Mouse (Mus musculus) limb, embryonic 10.5 days (tissue): ENCODE results near the gene Fthl17e. TPM values are rescaled to one million over a fixed set of nuclear protein-coding genes. Genes with fewer than 3 reads are reported as not detected.
A peak's percentile ranks its signal among the peaks of the same experiment; 100 is the strongest.
"Not testable (repeated sequence)": the region's sequence is repeated elsewhere in the genome, so short reads cannot be mapped to it uniquely, and the experiment has no call there.

ENCODE experiments used
- DNase-seq: peaks from one replicate; pipeline ENCODE4 v3.0.0-alpha.2; 2017; ENCODE audit warnings: low spot score
- H3K27ac ChIP-seq: fragments of 300-500 bp; sonication (generic); 2 replicates; pipeline ENCODE4 v1.5.1; 2016; ENCODE audit warnings: mild to moderate bottlenecking
- H3K27me3 ChIP-seq: fragments of 300-500 bp; sonication (generic); 2 replicates; pipeline ENCODE4 v1.6.1; 2016; ENCODE audit warnings: low read depth, mild to moderate bottlenecking; ENCODE audit not compliant: poor library complexity, severe bottlenecking
- H3K36me3 ChIP-seq: fragments of 300-500 bp; sonication (generic); 2 replicates; pipeline ENCODE4 v1.6.1; 2016; ENCODE audit warnings: mild to moderate bottlenecking, moderate library complexity
- H3K4me1 ChIP-seq: fragments of 300-500 bp; sonication (generic); 2 replicates; pipeline ENCODE4 v1.6.1; 2016
- H3K4me3 ChIP-seq: fragments of 300-500 bp; sonication (generic); 2 replicates; pipeline ENCODE4 v1.5.1; 2016; ENCODE audit warnings: mild to moderate bottlenecking, moderate library complexity
- H3K9me3 ChIP-seq: fragments of 300-500 bp; sonication (generic); replicated peaks from 2 replicates; pipeline ENCODE4 v1.6.1; 2016; ENCODE audit warnings: mild to moderate bottlenecking
- WGBS: fragments of 180-500 bp; shearing (Covaris S2); methylation state at CpG from one replicate; pipeline ENCODE4 v1.1.7; 2016; 5-methylcytosine and 5-hydroxymethylcytosine counted together
- polyA plus RNA-seq: library from polyadenylated mRNA; unstranded; fragments of >200 nt; fragmentation: Nextera tagmentation; extraction: Ambion mirVana; gene quantifications from 2 replicates; pipeline ENCODE4 v1.2.1, GENCODE M21; 2016

Fthl17e gene
- not detected in 2 replicates for polyA plus RNA-seq

GRCm38 (mm10) chrX:9033193-9033592 is at the start of gene Fthl17e:
Fthl17e (plus strand) TSS chrX:9033493.
- WGBS, result no CpG with 5 or more reads among the region's 10 CpGs
- H3K27me3 ChIP-seq, H3K4me1 ChIP-seq, DNase-seq, H3K4me3 ChIP-seq, H3K36me3 ChIP-seq, H3K27ac ChIP-seq, H3K9me3 ChIP-seq: not testable (repeated sequence)

GRCm38 (mm10) chrX:8986655-8987054 is 46.6 kb upstream of the Fthl17e start, which contains the start of gene Fthl17d:
Fthl17d (minus strand) TSS chrX:8986755.
- WGBS, result no CpG with 5 or more reads among the region's 9 CpGs
- H3K27ac ChIP-seq, H3K27me3 ChIP-seq, H3K9me3 ChIP-seq, H3K36me3 ChIP-seq, H3K4me3 ChIP-seq, H3K4me1 ChIP-seq, DNase-seq: not testable (repeated sequence)

DNA sequence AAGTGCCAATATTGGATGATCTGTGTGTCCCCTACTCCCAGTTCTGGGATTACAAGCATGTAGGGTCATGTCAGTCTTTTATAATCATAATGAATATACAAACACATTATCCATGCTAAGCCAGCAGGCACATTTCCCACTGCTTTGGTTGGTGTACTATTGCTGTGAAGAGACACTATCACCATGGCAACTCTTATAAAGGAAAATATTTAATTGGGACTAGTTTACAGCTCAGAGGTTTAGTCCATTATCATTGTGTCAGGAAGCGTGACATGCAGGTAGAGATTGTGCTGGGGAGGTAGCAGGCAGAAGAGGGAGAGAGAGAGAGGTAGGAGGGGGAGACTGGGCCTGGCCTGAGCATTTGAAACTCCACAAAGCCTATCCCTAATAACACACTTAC is 17.2 kb upstream of the Fthl17e start:
- Histone ChIP-seq H3K27me3 (no peaks in the 10 kb centered on the region), H3K36me3 (no peaks in the 10 kb centered on the region), H3K4me3 (no peak overlapping the region), H3K9me3 (no peaks in the 10 kb centered on the region), H3K4me1 (no peaks in the 10 kb centered on the region), H3K27ac (no peak overlapping the region)
- no peak for DNase-seq
- WGBS, result 92% methylated on average over 1 of the region's 1 CpGs

GRCm38 (mm10) chrX:9019481-9019880 is 13.8 kb upstream of the Fthl17e start:
- H3K4me3 ChIP-seq, result no peak overlapping the region
- WGBS, result 65% methylated on average over 10 of the region's 10 CpGs
- no peaks in the 10 kb centered on the region for H3K27me3 ChIP-seq
- H3K27ac ChIP-seq, result no peak overlapping the region
- H3K9me3 ChIP-seq, result no peaks in the 10 kb centered on the region; the same call in 1 of the 2 replicates
- H3K36me3 ChIP-seq, result no peaks in the 10 kb centered on the region
- no peak for DNase-seq
- H3K4me1 ChIP-seq, result no peaks in the 10 kb centered on the region

DNA sequence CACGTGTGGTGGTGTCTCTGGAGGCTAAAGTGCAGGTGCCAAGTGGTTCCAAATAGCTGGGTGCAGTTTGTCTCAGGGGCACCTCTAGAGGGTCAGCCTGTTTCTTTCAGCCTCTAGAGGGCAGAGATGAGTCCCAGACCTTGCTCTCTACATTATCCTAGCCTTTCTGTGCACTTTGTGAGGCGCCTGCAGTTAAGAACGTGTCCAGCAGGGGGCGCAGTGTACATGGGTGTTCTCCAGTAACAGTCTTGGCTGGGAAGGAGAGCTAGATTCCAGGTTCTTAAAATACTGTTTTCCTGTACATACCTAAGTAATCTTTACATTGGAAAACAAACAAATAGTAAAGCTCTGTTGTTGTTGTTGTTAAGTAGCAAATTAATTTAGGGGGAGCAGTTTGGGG is 8.3 kb downstream of the Fthl17e start:
- not testable (repeated sequence) for H3K27me3 ChIP-seq, H3K27ac ChIP-seq, H3K9me3 ChIP-seq, H3K36me3 ChIP-seq, DNase-seq, H3K4me1 ChIP-seq, H3K4me3 ChIP-seq
- 28% methylated on average over 3 of the region's 4 CpGs for WGBS

DNA sequence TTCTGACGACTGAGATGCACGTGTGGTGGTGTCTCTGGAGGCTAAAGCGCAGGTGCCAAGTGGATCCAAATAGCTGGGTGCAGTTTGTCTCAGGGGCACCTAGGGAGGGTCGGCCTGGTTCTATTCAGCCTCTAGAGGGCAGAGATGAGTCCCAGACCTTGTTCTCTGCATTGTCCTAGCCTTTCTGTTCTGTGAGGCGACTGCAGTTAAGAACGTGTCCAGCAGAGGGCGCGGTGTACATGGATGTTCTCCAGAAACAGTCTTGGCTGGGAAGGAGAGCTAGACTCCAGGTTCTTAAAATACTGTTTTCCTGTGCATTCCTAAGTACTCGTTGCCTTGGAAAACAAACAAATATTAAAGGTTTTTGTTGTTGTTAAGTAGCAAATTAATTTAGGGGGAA is 27.7 kb downstream of the Fthl17e start:
- H3K36me3 ChIP-seq, H3K27me3 ChIP-seq, DNase-seq, H3K4me3 ChIP-seq, H3K27ac ChIP-seq, H3K4me1 ChIP-seq, H3K9me3 ChIP-seq: not testable (repeated sequence)
- 26% methylated on average over 9 of the region's 9 CpGs for WGBS

DNA sequence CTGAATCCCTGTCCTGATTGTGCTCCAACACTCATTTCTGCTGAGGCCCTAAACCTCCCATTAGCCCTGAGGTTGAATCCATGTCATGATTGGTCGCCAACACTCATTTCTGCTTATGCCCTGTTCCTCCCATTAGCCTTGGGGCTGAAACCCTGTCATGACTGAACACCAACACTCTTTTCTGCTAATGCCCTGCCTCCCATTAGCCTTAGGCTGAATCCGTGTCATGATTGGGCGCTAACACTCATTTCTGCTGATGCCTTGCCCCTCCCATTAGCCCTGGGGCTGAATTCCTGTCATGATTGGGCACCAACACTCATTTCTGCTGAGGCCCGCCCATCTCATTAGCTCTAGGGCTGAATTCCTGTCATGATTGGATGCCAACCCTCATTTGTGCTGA is 28.8 kb downstream of the Fthl17e start:
- no peak for DNase-seq
- H3K27ac ChIP-seq, result no peak overlapping the region
- H3K4me3 ChIP-seq, result no peak overlapping the region
- H3K36me3 ChIP-seq, result no peaks in the 10 kb centered on the region
- H3K9me3 ChIP-seq, result no peaks in the 10 kb centered on the region
- no peaks in the 10 kb centered on the region for H3K27me3 ChIP-seq
- 85% methylated on average over 4 of the region's 4 CpGs for WGBS
- H3K4me1 ChIP-seq, result no peaks in the 10 kb centered on the region

- not testable (repeated sequence) for H3K4me1 ChIP-seq, H3K36me3 ChIP-seq, H3K4me3 ChIP-seq, H3K27me3 ChIP-seq, H3K9me3 ChIP-seq, DNase-seq, H3K27ac ChIP-seq
- 95% methylated on average over 11 of the region's 11 CpGs for WGBS
Measured at GRCm38 (mm10) chrX:9062715-9063114, 29.4 kb downstream of the Fthl17e start, which contains the start of gene Fthl17f. Fthl17f (plus strand) TSS chrX:9063015.

GRCm38 (mm10) chrX:9077699-9078098 is 44.4 kb downstream of the Fthl17e start:
- H3K27ac ChIP-seq, H3K36me3 ChIP-seq, H3K4me1 ChIP-seq, H3K4me3 ChIP-seq, H3K9me3 ChIP-seq, H3K27me3 ChIP-seq: not testable (repeated sequence)
- peak; percentile 31 for DNase-seq
- 13% methylated on average over 9 of the region's 10 CpGs for WGBS

Other genes with a start within 250 kb of the Fthl17e start
- gene Ssxb5, start 229.8 kb upstream of the Fthl17e start, polyA plus RNA-seq, result not detected in 2 replicates
- not detected in 2 replicates for gene Gm6592, start 189.5 kb upstream of the Fthl17e start, polyA plus RNA-seq
- gene Gm5751, start 159.2 kb upstream of the Fthl17e start, polyA plus RNA-seq, result not detected in 2 replicates
- gene B630019K06Rik, start 141.1 kb upstream of the Fthl17e start, polyA plus RNA-seq, result 3.8 and 5.7 TPM in 2 replicates
- gene Fthl17b, start 70.5 kb upstream of the Fthl17e start, polyA plus RNA-seq, result not detected in 2 replicates
- gene Fthl17c, start 56.9 kb upstream of the Fthl17e start, polyA plus RNA-seq, result not detected in 2 replicates
- gene Fthl17d, start 46.7 kb upstream of the Fthl17e start, polyA plus RNA-seq, result not detected in 2 replicates
- not detected in 2 replicates for gene Fthl17f, start 29.5 kb downstream of the Fthl17e start, polyA plus RNA-seq
- gene 4930402K13Rik, start 71.1 kb downstream of the Fthl17e start, polyA plus RNA-seq, result not detected in 2 replicates
- 0.09 and 0.18 TPM in 2 replicates for gene Lancl3, start 166.4 kb downstream of the Fthl17e start, polyA plus RNA-seq
- not detected in 2 replicates for gene Gm14862, start 223.4 kb downstream of the Fthl17e start, polyA plus RNA-seq
- 1.7 and 1.9 TPM in 2 replicates for gene Xk, start 239.3 kb downstream of the Fthl17e start, polyA plus RNA-seq